Mouse (Mus musculus) skeletal muscle tissue, adult 2 months (tissue): ENCODE data around the gene Arntl.

Experiments
- DNase-seq: peaks from one replicate; pipeline ENCODE4 v3.0.0-alpha.2; 2012; ENCODE audit warnings: low read depth, low spot score

Arntl gene

GRCm38 (mm10) chr7:113207471-113208387 lies 464 bp downstream of the Arntl start:
- DNase-seq: no peak

- DNase-seq: no peak
Observed at GRCm38 (mm10) chr7:113208388-113208753, 1.1 kb downstream of the Arntl start.

DNA sequence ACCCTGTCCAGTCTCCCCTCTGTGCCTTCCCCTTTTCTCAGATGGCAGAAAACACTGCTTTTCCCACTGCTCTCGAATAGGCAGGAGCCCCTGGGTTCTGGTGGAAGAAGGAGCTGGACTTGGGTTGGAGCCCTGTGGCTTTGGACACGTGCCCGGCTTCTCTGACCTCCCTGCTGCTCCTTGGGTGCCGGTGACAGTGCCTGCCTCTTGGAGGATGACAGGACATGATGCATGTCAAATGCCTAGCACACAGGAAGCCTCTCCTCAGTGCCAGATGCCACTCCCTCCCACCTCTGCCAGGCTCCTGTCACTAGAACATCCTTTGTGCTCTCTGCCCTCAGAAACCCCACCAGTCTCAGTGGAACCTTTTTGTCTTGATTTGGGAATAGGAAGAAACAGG lies 3.2 kb downstream of the Arntl start:
- peak; percentile 32 for DNase-seq

- no peak for DNase-seq
Observed at GRCm38 (mm10) chr7:113214245-113215169, 7.2 kb downstream of the Arntl start.

GRCm38 (mm10) chr7:113216152-113216551 lies 8.9 kb downstream of the Arntl start:
- peak; percentile 83 for DNase-seq

DNA sequence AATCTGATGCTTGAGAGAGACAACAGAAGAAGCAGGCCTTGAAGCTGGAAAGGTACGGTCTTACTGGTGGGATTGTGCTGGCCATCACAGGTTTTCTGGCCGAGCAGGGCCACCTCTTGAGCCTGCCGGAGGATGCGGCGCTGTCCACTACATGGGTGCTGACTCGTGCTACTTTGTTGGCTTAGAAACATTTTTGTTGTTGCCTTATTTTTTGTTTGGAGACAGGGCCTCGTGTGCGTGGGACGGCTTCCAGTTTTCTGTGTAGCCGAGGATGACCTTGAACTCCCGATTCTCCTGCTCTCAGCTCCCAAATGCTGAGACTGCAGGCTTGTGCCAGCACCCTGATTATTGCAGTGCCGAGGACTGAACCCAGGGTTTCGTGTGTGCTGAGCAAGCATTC lies 12.2 kb downstream of the Arntl start:
- DNase-seq: no peak

GRCm38 (mm10) chr7:113219864-113220263 lies 12.6 kb downstream of the Arntl start:
- DNase-seq: no peak

DNA sequence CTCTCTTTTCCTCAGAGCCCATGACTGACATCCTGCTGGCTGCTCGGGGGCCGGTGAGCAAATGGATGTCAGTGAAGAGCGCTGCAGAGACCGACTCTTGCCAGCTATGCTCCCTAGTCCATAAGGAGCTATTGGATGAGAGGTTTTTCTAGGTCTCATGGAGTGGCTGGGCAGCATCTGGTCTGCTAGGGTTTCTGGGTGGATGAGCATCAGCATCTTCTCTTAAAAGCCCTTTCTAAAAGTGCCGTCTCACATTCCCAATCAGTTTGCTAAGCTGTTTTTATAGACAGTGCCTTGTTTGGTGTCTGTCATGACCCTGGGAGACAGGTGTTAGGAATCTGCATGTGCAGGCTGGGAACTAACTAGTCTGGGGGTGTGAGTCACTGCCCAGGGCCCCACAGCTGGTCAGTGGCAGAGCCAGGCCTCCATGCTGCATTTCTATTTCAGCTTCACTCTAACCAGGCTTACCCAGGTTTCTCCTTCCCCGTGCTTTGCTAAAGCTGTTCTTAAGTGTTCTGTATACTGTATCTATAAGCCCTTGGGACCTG lies 13.5 kb downstream of the Arntl start:
- DNase-seq: no peak

- no peak for DNase-seq
Observed at GRCm38 (mm10) chr7:113222821-113223220, 15.6 kb downstream of the Arntl start.

GRCm38 (mm10) chr7:113224620-113225019 lies 17.4 kb downstream of the Arntl start:
- no peak for DNase-seq

DNA sequence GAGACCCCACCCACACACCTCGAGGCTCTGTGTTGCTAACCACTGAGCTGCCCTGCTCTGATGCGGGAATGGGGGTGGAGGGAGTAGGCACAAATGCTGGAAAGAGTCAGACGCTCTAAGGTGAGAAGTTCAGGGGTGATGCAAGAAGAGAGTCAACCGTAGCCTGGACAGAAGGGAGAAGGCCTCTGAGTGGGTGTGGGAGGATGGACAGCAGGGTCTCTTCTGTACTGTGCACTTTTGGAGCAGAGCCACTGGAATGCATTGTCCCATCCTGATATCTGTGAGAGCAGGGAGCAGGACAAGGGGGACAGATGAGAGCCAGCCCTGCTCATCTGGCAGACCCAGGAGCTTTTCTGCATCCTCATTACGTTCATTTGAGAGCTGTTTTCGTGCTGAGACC lies 21.2 kb downstream of the Arntl start:
- DNase-seq: no peak

DNA sequence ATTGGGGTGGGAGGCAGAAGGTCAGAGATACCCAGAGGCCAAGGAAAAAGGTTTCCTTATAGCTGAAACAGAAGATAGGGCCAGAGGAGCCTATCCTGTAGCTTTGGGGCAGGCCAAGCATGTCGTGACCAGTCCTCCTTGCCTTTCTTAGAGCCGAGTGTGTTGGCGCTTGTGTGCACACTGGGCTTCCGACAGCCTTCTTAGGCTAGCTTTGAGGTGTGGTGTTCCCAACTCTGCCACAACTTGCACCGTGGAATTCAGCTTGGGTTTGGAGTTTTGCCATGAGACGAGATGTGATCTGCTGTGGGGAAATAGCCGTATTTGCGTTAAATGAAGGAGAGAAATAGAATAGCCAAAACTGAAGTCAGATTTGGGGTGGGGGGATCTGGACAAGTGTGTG lies 28.9 kb downstream of the Arntl start:
- DNase-seq: no peak

DNA sequence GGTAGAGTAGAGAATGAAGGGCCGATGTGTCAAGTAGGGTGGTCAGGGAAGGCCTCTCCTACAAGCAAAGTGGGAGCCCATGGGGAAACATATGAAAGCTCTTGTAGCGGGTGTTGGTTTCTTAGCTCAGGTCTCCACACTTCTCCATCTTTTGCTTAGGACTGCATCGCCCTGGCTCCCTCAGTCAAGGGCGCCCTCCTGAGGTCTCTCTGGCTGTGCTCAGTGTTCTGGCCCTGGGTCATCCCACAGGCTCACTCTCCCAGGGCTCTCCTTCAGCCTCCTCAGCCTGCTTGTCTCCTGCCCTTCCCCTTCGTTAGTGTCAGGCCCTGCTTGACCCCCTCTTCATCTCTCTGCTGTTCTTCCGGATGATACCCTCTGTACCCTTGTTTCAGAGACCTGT lies 31.1 kb downstream of the Arntl start:
- DNase-seq: no peak

GRCm38 (mm10) chr7:113239448-113240130 lies 32.3 kb downstream of the Arntl start:
- DNase-seq: no peak

DNA sequence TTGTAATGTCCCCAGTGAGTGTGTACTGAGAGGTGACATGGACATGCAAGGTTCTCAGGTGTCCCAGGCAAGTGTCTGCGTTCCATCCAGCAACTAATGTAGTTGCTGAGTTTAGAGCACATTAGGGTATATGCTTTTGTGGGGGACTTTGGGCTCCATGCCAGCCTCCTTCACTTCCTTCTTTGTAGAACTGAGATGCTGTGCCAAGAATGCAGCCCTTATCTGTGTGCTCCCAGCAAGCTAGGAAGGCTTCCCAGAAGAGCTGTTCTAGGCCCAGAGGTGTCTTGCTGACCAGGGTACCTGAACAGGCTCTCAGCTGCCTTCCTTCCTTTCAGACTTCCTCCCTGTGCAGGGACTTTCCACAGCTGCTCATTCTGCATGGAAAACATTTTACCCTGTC lies 33.2 kb downstream of the Arntl start:
- DNase-seq: no peak

- peak; percentile 61 for DNase-seq
Observed at GRCm38 (mm10) chr7:113241901-113242661, 34.8 kb downstream of the Arntl start.

DNA sequence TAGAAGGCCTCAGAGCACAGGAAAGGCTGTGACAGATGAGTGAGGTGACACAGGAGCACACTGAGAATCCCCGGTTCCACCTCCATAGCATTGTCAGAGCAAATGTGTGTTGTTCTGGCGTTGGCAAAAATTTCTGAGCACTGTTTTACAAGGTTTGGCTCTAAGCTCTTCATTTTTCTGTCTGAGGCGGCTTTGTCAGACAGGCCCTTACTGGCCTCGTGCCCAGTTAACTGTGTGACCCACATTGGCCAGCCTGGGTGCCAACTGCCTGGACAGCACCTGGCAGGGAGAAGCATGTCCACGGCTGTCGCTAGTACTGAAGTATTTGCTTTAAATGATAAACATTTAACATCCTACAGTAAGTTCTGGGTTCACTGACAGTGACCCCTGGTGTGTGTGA lies 35.4 kb downstream of the Arntl start:
- peak; percentile 46 for DNase-seq

DNA sequence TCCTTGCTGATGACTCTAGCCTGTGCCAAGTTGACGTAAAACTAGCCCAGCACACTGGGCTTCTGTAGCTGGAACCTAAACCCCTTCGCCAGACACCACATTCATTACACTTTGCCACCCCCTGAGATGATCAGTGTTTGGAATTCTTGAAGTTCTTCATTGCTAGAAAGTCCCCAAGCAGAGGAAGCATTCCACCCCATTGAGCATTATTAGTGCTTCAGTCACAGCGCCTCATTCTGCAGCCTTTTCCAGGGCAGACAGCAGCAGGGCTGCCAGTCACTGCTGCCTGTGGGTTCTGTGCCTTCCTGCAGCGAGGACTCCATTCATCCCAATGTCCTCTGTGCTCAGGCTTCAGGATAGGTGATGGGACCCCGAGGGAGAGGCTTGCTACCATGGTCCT lies 37.9 kb downstream of the Arntl start:
- no peak for DNase-seq

DNA sequence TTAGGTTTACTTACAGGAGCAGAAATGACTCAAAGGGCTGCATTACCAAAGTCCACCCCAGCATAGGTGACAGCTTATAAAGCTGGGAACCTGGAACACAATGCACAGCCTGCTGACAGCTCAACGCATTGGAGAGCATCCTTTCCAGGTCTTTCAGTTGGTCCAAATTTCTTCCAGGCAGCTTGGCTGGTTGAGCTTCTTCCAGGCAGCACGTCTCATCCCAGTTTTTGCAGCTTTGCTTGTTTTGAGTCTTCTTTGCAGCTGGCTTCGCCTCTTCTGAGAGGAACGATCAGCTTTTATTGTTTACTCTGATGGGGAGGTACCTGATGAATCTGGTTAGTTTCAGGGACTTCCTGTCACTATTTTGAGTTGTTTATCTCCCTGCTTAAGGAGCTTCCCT lies 39.2 kb downstream of the Arntl start:
- DNase-seq: no peak

DNA sequence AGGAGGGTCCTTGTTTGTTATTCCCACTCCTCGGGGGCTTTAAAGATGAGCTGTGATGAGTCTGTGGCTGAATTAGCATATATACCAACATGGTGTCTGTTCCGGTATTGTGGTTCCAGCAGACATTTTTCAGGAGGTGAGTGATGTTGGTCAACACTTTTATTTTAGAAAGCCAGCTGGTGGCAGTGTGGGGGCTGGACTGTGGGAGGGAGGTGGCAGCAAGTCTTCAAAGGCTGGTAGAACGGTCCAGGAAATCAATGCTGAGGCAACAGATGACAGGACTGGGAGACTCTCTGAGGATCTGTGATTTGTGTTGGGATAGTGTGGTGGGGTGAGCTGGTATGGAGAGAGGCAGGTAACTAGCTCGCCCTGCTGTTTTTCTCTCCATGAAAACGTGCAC lies 39.9 kb downstream of the Arntl start:
- DNase-seq: no peak
